Mouse (Mus musculus) embryonic facial prominence, embryonic 14.5 days (tissue): ENCODE data around the gene Pole. TPM values are rescaled to one million over a fixed set of nuclear protein-coding genes. Genes with fewer than 3 reads are reported as not detected.
A peak's percentile ranks its signal among the peaks of the same experiment; 100 is the strongest.

Experiments used
- ATAC-seq: fragments of 200-750 bp; cut with Nextera tagmentation; 2 replicates; pipeline ENCODE4 v1.8.0; 2017; ENCODE audit warnings: low read depth, moderate number of reproducible peaks, moderate TSS enrichment
- DNase-seq: peaks from one replicate; pipeline ENCODE4 v3.0.0-alpha.2; 2015; ENCODE audit warnings: low spot score
- H3K27ac ChIP-seq: fragments of 300-500 bp; sonication (generic); replicated peaks from 2 replicates; pipeline ENCODE4 v1.5.1; 2014; ENCODE audit warnings: low read depth, mild to moderate bottlenecking, low read length, moderate library complexity
- H3K27me3 ChIP-seq: fragments of 300-500 bp; sonication (generic); replicated peaks from 2 replicates; pipeline ENCODE4 v1.6.1; 2014; ENCODE audit warnings: low read length; ENCODE audit not compliant: control insufficient read depth, insufficient read depth
- H3K36me3 ChIP-seq: fragments of 300-500 bp; sonication (generic); 2 replicates; pipeline ENCODE4 v1.6.1; 2014; ENCODE audit warnings: low read length, mixed read lengths; ENCODE audit not compliant: control insufficient read depth, insufficient read depth
- H3K4me1 ChIP-seq: fragments of 300-500 bp; sonication (generic); 2 replicates; pipeline ENCODE4 v1.6.1; 2014; ENCODE audit warnings: antibody characterized with exemption, low read length; ENCODE audit not compliant: control insufficient read depth, insufficient read depth
- H3K4me2 ChIP-seq: fragments of 300-500 bp; sonication (generic); 2 replicates; pipeline ENCODE4 v1.6.1; 2014; ENCODE audit warnings: low read depth, mild to moderate bottlenecking, low read length, moderate library complexity, mixed read lengths
- H3K4me3 ChIP-seq: fragments of 300-500 bp; sonication (generic); 2 replicates; pipeline ENCODE4 v1.5.1; 2014; ENCODE audit warnings: low read depth, mild to moderate bottlenecking, low read length
- H3K9ac ChIP-seq: fragments of 300-500 bp; sonication (generic); 2 replicates; pipeline ENCODE4 v1.6.1; 2014; ENCODE audit warnings: low read depth, mild to moderate bottlenecking, low read length, moderate library complexity, mixed read lengths
- H3K9me3 ChIP-seq: fragments of 300-500 bp; sonication (generic); 2 replicates; pipeline ENCODE4 v1.6.1; 2016; ENCODE audit warnings: low read length; ENCODE audit not compliant: control insufficient read depth
- WGBS: fragments of 180-500 bp; shearing (Covaris S2); extraction: QIAGEN DNeasy Blood & Tissue Kit; methylation state at CpG from one replicate; pipeline ENCODE4 v1.1.7; 2014; 5-methylcytosine and 5-hydroxymethylcytosine counted together
- polyA plus RNA-seq: library from polyadenylated mRNA; unstranded; fragments of >200 nt; fragmentation: Nextera tagmentation; extraction: Ambion mirVana; gene quantifications from 2 replicates; pipeline ENCODE4 v1.2.1, GENCODE M21; 2014

The Pole gene
- polyA plus RNA-seq: 20.5 and 24.5 TPM in 2 replicates

DNA sequence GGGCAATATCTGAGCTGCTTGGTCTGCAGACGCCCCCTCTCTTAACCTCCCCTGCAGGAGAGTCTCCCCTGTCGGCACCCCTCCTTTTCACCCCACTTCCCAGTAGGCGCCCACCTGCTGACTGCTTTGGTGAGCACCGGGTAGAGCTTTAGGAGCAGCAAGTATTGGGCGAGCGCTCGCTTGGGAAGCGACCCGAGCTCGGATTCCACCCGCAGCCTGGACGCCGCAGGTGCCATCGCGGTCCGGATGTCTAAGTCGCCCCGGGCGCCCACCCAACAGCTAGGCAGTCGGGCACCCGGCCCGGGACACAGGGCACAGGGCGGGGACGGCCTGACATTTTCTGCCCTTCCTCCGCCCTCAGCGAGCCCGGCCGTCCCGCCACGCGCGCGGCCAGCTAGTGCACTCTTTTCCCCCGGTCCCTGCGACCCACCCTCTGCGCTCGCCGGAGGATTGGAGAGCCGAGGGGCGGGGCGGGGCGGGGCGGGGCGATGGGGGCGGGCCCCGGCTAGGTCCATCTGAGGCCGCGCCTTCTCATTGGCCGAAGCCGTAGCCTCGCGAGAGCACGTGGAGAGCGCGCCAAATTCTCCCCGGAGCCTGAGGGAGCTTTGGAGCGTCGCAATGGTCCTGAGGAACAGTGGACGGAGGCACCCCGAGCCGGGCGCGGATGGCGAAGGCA lies at the start of gene Pole, which contains the start of gene Pxmp2:
Gene Pole, plus strand, starts transcription at position 537 of the 676 bp plus-strand sequence.
Gene Pxmp2, minus strand, starts transcription at position 417 of the 676 bp plus-strand sequence.
- Histone ChIP-seq H3K4me3 (peak within 1 kb of the TSS; percentile 78), H3K4me1 (no peaks in the 10 kb centered on the region), H3K36me3 (peaks cover 17% of the 10 kb centered on the region; the same call in 1 of the 2 replicates), H3K27ac (peak within 1 kb of the TSS; percentile 76), H3K9ac (peak within 1 kb of the TSS; percentile 88), H3K4me2 (peak within 1 kb of the TSS; percentile 98), H3K27me3 (peaks cover 16% of the 10 kb centered on the region), H3K9me3 (no peaks in the 10 kb centered on the region)
- under 1% methylated on average over 36 of the region's 64 CpGs for WGBS
- peak; percentile 99 for ATAC-seq
- peak; percentile 97 for DNase-seq

- ATAC-seq: no peak
- 78% methylated on average over 2 of the region's 2 CpGs for WGBS
- H3K36me3 ChIP-seq: peaks cover 95% of the 10 kb centered on the region
- no peak overlapping the region for H3K4me3 ChIP-seq
- no peaks in the 10 kb centered on the region for H3K4me1 ChIP-seq
- no peak overlapping the region for H3K27ac ChIP-seq
- H3K9ac ChIP-seq: no peak overlapping the region
- no peaks in the 10 kb centered on the region for H3K9me3 ChIP-seq
- H3K4me2 ChIP-seq: no peak overlapping the region
- no peaks in the 10 kb centered on the region for H3K27me3 ChIP-seq
- no peak for DNase-seq
These were observed 42.0 kb upstream of the Pole start for GRCm38 (mm10) chr5:110244091-110244490.

GRCm38 (mm10) chr5:110266941-110267340 lies 19.2 kb upstream of the Pole start:
- WGBS: 82% methylated on average over 4 of the region's 4 CpGs
- peaks cover 32% of the 10 kb centered on the region for H3K36me3 ChIP-seq
- peaks cover 7% of the 10 kb centered on the region; the same call in 1 of the 2 replicates for H3K4me1 ChIP-seq
- ATAC-seq (no peak), DNase-seq (no peak)
- H3K9ac ChIP-seq: no peak overlapping the region
- no peak overlapping the region for H3K4me2 ChIP-seq
- no peak overlapping the region for H3K4me3 ChIP-seq
- no peaks in the 10 kb centered on the region for H3K27me3 ChIP-seq
- H3K9me3 ChIP-seq: no peaks in the 10 kb centered on the region
- no peak overlapping the region for H3K27ac ChIP-seq

GRCm38 (mm10) chr5:110269141-110270101 lies 16.7 kb upstream of the Pole start, which contains the start of gene Pgam5:
TSS of gene Pgam5 (minus strand) at chr5:110269913.
- peak within 1 kb of the TSS; percentile 93 for H3K9ac ChIP-seq
- peaks cover 7% of the 10 kb centered on the region; the same call in 1 of the 2 replicates for H3K4me1 ChIP-seq
- peak within 1 kb of the TSS; percentile 65 for H3K27ac ChIP-seq
- H3K9me3 ChIP-seq: no peaks in the 10 kb centered on the region
- WGBS: 1% methylated on average over 16 of the region's 66 CpGs
- no peaks in the 10 kb centered on the region for H3K27me3 ChIP-seq
- peaks cover 27% of the 10 kb centered on the region for H3K36me3 ChIP-seq
- peak within 1 kb of the TSS; percentile 95 for H3K4me3 ChIP-seq
- ATAC-seq (peak; percentile 92), DNase-seq (peak; percentile 92)
- peak within 1 kb of the TSS; percentile 65 for H3K4me2 ChIP-seq

DNA sequence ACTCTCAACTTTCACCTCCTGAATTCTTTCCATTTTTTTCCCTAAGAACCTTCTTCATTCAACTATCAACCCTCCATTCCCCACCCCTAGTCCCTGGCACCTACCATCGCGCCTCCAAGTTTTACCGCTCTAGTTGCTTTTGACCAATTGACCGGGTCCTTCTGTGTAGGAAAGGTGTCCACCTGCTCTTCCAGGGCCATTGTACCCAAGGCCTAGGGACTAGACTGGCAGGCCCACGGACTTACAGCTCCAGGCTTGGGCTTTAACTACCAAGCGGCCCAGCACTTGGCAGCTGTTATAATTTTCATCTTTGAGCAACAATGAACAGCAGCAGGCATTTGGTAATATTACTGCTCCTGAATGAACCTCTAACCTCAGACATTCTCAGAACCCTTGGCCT lies 15.9 kb upstream of the Pole start:
- Histone ChIP-seq H3K27me3 (no peaks in the 10 kb centered on the region), H3K36me3 (peaks cover 19% of the 10 kb centered on the region), H3K9me3 (no peaks in the 10 kb centered on the region), H3K4me2 (peak overlapping the region; percentile 34; the same call in 1 of the 2 replicates), H3K4me3 (no peak overlapping the region), H3K9ac (no peak overlapping the region), H3K4me1 (peaks cover 7% of the 10 kb centered on the region; the same call in 1 of the 2 replicates), H3K27ac (no peak overlapping the region)
- WGBS: 93% methylated on average over 6 of the region's 6 CpGs
- no peak for ATAC-seq
- no peak for DNase-seq

DNA sequence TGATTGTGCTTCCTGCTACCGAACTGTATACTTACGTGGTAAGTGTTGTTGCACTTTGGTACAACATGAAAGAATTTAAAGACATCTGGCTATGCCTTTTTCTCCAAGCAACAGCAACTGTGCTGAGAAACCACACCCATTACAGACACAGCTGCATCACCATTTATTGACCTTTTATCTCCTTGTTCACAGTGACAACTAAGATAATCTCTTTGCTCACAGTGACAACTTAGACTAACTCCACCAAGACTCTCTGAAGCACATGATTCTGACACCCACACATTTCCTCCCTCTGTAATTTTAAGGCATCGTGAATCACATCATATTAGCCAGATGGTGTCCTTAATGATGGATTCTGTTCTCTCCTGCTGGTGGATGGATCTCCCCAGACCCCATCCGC lies 12.0 kb upstream of the Pole start:
- no peak overlapping the region for H3K9ac ChIP-seq
- H3K36me3 ChIP-seq: no peaks in the 10 kb centered on the region
- H3K4me2 ChIP-seq: no peak overlapping the region
- H3K27me3 ChIP-seq: no peaks in the 10 kb centered on the region
- H3K4me1 ChIP-seq: no peaks in the 10 kb centered on the region
- H3K4me3 ChIP-seq: no peak overlapping the region
- WGBS: 80% methylated on average over 4 of the region's 4 CpGs
- ATAC-seq (no peak), DNase-seq (no peak)
- no peak overlapping the region for H3K27ac ChIP-seq
- H3K9me3 ChIP-seq: no peaks in the 10 kb centered on the region

DNA sequence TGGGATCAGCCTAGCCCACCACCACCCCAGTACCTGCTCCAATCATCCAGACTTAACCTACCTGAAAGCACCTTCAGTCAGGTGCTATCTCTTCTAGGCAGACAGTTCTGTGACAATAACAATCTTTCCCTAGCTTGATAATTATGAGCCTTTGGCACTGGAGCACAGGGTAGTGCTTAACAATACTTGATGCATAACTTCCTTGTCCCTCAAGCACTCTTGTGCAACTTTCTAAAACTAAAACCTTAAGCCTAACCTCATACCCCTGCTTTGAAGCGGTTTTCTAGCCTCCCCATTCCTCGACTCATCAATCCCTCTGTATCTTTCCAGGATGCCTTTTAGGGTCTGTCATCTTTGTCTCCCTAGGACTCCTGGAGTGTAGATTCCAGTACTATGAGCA lies 11.3 kb upstream of the Pole start:
- ATAC-seq (no peak), DNase-seq (no peak)
- Histone ChIP-seq H3K9me3 (no peaks in the 10 kb centered on the region), H3K36me3 (no peaks in the 10 kb centered on the region), H3K4me2 (no peak overlapping the region), H3K27me3 (no peaks in the 10 kb centered on the region), H3K4me3 (no peak overlapping the region), H3K9ac (no peak overlapping the region), H3K4me1 (no peaks in the 10 kb centered on the region), H3K27ac (no peak overlapping the region)
- 51% methylated on average over 2 of the region's 2 CpGs for WGBS

GRCm38 (mm10) chr5:110276391-110276790 lies 9.7 kb upstream of the Pole start:
- Histone ChIP-seq H3K27me3 (no peaks in the 10 kb centered on the region), H3K9ac (no peak overlapping the region), H3K9me3 (no peaks in the 10 kb centered on the region), H3K4me3 (no peak overlapping the region), H3K4me1 (no peaks in the 10 kb centered on the region), H3K4me2 (no peak overlapping the region), H3K27ac (no peak overlapping the region), H3K36me3 (no peaks in the 10 kb centered on the region)
- DNase-seq: no peak
- 73% methylated on average over 2 of the region's 2 CpGs for WGBS
- ATAC-seq: no peak
